Mouse (Mus musculus): Measurements from ENCODE around the gene 1700001P01Rik.

GRCm38 (mm10) chr11:97808093-97808492, 32.4 kb upstream of the 1700001P01Rik start:
- TF ChIP-seq POLR2A (IDR thresholded peaks at IDR 0.05; ENCODE audit: borderline replicate concordance, insufficient read depth, low read length) (no peak), CTCF (IDR thresholded peaks at IDR 0.05; ENCODE audit: borderline replicate concordance, insufficient read depth, low read depth, low read length) (no peak)

All from cerebellum, adult 2 months (tissue).